Mouse (Mus musculus): ENCODE measurements at regions not wholly inside any gene's neighbourhood (a gene's known extent, or its start where the extent isn't known, plus 50 kb on each side); places are given as distances from the start of the nearest gene placed in this dataset.

DNA sequence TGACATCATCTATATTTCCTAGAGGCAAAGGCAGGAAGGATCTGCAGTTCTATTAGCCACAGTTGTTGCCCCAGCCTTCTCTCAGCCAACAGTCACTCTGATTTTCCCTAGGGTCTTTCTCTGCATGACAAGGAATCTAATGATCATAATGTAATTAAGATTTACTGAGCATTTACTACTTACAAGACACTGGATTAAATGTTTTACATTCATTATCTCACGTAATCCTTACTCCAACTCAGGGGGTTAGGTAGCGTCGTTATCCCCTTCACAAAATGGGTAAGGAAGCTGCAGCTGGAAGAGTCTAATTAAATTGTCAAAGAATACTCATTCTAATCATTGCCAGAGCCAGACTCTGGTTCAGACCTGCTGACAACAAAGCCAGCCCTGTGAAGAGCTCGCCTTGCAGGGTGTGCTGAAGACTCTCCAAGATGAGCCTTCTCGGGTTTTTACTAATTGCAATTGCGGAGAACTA, 103.8 kb upstream of the Adgrl4 start:
- no peak for DNase-seq (ENCODE audit: low read depth, low spot score)

DNA sequence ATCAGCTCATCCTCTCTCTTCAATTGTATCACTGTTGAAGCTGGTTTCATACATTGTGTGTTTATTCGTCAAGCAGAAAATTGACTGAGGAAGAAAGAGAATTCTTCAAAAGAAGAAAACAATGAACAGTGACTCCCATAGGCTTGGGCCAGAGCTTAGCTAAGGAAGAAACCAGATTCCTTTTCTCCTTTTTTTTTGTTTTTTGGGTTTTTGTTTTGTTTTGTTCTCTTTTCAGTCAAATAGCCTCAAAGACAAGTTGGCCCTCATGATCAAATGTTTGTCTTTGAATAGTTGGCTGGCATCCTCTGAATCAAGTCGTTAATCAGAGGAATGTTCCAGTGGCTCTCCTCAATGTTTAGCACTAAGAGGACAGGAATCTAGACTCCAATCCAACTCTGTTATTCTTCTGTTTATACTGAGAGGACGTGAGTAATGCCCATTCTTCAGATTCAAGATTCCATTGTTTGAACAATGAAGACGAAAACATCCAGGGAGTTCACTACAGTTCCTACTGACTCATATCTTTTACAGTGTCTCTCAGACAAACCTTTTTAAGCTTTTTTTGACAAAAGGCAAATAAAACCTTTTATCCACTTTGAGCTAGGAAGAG, 86.1 kb upstream of the Adgrl4 start:
- no peak for DNase-seq (ENCODE audit: low read depth, low spot score)

DNA sequence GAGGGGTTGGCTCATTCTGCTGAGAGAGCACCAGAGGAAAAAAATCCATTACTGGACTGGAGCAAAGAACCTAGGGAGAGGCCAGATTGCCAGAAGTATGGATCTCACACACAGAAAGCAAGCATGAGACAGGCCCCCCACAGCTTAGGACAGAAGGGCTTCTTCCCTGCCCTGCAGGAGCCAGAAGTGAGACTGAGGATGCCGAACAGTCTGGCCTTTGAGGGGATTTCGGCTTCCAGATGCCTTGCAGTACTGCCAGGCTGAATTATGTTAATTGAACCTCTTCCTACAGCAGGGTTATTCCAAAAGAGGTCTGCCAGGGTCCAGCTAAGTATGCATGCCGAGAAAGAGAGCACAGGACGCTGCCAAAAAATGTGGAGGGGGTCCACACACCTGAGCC, 71.4 kb upstream of the Adgrl4 start:
- DNase-seq (ENCODE audit: low read depth, low spot score): no peak

DNA sequence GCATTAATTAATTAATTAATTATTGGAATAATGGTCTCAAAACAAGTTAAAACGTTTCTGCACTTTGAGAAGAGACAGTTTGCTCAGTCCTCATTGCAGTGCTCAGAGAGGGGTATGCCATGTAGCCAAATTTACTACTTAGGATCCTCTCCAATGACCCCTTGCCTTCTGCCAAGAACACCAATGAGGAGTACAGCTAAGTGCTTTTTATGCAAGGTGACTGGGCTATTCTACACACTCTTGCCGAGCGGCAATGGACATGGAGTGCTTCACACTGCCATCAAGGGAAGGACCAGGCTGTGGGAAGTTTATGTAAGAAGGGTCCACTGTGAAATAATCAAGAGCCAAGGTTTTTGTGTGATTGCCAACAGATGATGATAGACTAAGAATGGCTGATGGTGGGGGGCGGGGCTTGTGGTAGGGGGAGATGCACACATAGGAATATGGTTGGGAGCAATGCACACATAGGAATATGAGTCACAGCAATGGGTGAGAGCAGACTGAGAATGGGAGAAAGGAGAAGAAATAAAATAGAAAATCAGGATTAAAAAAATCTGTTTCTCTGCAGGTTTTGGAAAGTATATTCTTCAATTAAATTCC, 70.9 kb upstream of the Adgrl4 start:
- DNase-seq (ENCODE audit: low read depth, low spot score): no peak

DNA sequence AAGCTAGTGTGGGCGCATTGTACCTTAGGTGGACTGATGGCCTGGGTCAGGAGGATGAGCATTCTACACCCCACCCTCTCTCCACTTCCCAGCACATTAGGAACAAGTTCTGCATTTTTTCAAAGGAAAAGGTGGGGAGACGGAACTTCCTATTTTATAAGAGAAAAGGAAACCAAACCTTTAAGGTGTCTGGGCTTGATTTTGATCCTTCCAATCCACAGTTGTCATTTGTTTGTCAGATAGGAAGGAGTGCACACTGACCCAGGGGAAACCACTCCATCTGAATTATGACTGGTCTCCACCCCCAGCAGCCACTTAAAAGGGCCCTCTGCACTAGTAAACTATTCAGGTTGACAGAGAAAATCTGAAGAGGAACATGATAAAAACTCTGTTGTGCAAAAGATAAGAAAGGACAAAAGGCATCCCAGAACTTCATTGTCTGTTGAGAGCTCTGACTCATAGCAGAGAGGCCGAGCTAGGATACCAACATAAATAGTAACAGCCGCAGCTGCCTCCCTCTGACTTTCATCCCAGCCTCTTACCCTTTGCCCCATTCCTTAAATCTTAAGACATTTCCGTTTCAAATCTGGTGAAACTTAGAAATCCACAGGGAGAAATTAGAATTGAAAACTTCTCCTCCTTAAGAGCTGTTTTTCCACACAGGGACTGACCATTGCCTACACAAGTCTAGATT, 54.2 kb upstream of the Adgrl4 start:
- no peak for DNase-seq (ENCODE audit: low read depth, low spot score)

DNA sequence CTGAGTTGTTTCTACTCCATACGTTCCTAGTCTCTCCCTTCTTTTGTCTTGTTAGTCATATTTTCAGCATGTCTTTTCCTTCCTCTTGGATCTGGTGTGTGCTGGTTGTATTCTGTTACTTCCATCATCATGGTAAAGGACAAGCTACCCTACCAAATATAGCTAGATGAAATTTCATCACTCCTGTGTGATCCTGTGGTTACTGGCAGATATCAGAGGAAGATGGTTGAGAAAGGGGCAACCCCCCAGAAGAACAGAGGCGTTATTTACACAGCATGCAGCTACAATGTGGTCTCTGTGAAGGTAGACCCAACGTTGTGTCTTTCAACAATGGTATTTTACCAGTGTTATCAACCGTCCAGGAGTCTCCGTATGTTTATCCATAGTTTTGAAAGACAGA, 52.8 kb upstream of the Adgrl4 start:
- no peak for DNase-seq (ENCODE audit: low read depth, low spot score)

DNA sequence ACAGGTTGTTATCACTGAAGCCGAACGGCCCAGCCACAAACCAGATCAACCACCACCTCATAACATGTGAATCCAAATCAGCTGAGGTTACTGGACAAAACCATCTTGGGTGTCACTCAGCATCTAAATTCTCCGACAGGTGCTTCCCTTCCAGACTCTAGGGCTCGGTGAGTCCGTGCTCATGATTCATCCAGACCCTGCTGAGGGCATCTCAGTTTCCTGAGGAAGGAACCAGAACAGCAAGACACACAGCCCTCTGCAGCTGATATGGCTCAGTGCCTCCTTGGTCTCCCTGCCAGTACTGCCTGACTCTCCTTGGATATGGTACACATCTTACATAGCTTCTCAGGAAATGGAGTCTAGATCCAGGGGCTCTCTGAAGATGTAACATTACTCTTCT, 51.6 kb upstream of the Adgrl4 start:
- no peak for DNase-seq (ENCODE audit: low read depth, low spot score)
